Mouse (Mus musculus) liver, postnatal 0 days (tissue): ENCODE measurements around the gene Tespa1.

Experiments
- CTCF ChIP-seq: sonication (generic); IDR thresholded peaks from 2 replicates; pipeline ENCODE4 v1.5.1; 2016; ENCODE audit warnings: antibody characterized with exemption, low read depth
- EP300 ChIP-seq: IDR thresholded peaks from 2 replicates; pipeline ENCODE4 v1.6.1; 2016; ENCODE audit warnings: antibody characterized with exemption, low read depth, mild to moderate bottlenecking

GRCm38 (mm10) chr10:130281982-130282449 is 40.7 kb upstream of the Tespa1 start:
- TF ChIP-seq CTCF: no peak
- TF ChIP-seq EP300: no peak
